In the genomic region with DNA sequence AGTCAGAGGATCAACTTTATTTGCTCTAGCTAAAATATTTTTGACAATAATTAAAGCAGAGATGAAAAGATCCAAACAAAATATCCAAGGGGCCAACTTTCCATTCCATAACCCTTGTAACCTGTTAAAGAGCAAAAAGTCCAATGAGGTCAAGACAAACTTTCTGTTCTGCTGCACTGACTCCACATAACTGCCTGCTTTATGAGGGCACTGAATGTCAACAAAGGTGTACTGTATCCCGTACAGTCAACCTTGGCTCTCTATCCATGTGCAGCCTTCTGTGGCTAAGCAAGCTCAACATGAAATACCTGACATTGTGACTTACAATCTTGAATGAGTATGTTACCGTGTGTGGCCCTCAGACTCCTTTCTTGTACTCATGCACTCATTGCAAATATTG, we compare ENCODE assay signal across 23 mouse cellular contexts.
DNase-seq lines count a peak whose midpoint lies in the region; ATAC-seq and TF ChIP-seq lines count a peak whose summit lies in the region.
"Had no signal": no experiment of that assay in that cellular context is flagged by ENCODE, and none has a peak within 500 bp of the region (broad histone marks: within the 10 kb centered on the region; RNA-seq: fewer than 3 reads in every experiment).

No protein-coding gene starts in this region.

- DNase-seq in heart, adult 11 months, result peak; percentile 34
- no peak for DNase-seq in heart, adult 9 months (ENCODE audit: low spot score in 2 of 2)
- peak; percentile 66 for DNase-seq in kidney, adult 9 months
- DNase-seq in kidney, postnatal 4 days, result no peak
- DNase-seq in Patski (ENCODE audit: low read depth, low spot score), result no peak
- DNase-seq: adrenal gland, adult 2 months; adrenal gland, postnatal 10 days; adrenal gland, postnatal 25 days; B cell, adult 2 months; cerebellum, adult 11 months; cerebellum, adult 18-20 months; cerebellum, adult 9-10 months; cerebellum, postnatal 10 days; cerebellum, postnatal 25 days had no signal

- H3K4me1 ChIP-seq in kidney, embryonic 16.5 days (ENCODE audit: insufficient read depth, low read length), result no peaks in the 10 kb centered on the region
- no peaks in the 10 kb centered on the region for H3K4me1 ChIP-seq in kidney, embryonic 14.5 days (ENCODE audit: control insufficient read depth, insufficient read depth, low read length)
- H3K4me1 ChIP-seq: embryonic facial prominence, embryonic 12.5 days had no signal

- no peak for TF ChIP-seq CTCF in Patski (IDR thresholded peaks at IDR 0.05)

- POLR2A ChIA-PET in Patski (lab: Charles Lee), result no interaction called here

- CTCF ChIA-PET in Patski (lab: Charles Lee), result interaction anchor here (1.5 kb wide), 1 partner anchor 10 kb away, joined by 6 read pairs; no protein-coding TSS in a partner anchor

- H3K9ac ChIP-seq in kidney, embryonic 16.5 days (replicated peaks; ENCODE audit: low read length), result no peak overlapping the region
- H3K9ac ChIP-seq in kidney, embryonic 14.5 days (ENCODE audit: low read depth, low read length), result no peak overlapping the region
- H3K9ac ChIP-seq: embryonic facial prominence, embryonic 12.5 days; forebrain, embryonic 13.5 days; forebrain, embryonic 15.5 days had no signal

- WGBS in kidney, embryonic 16.5 days, result 61% methylated on average over 2 of the region's 2 CpGs
- 58% methylated on average over 2 of the region's 2 CpGs for WGBS in kidney, embryonic 14.5 days

- H3K27me3 ChIP-seq in kidney, embryonic 16.5 days (ENCODE audit: insufficient read depth, low read length), result no peaks in the 10 kb centered on the region
- no peaks in the 10 kb centered on the region for H3K27me3 ChIP-seq in kidney, embryonic 14.5 days (ENCODE audit: control insufficient read depth, insufficient read depth, low read length)
- no peaks in the 10 kb centered on the region for H3K27me3 ChIP-seq in Patski
- H3K27me3 ChIP-seq: CH12.LX; embryonic facial prominence, embryonic 12.5 days; forebrain, embryonic 13.5 days; forebrain, embryonic 15.5 days had no signal

- no peak overlapping the region for H3K4me2 ChIP-seq in kidney, embryonic 16.5 days (replicated peaks; ENCODE audit: low read depth, low read length)
- H3K4me2 ChIP-seq in kidney, embryonic 14.5 days (replicated peaks; ENCODE audit: low read depth, low read length), result no peak overlapping the region
- H3K4me2 ChIP-seq: embryonic facial prominence, embryonic 12.5 days; forebrain, embryonic 13.5 days; forebrain, embryonic 15.5 days had no signal

- in situ Hi-C loops in Patski (cut with MboI; ENCODE audit: low pct_unique_long_range_greater_than_20kb), result no loop called here

- no peaks in the 10 kb centered on the region for H3K36me3 ChIP-seq in kidney, embryonic 16.5 days (ENCODE audit: insufficient read depth, low read length)
- H3K36me3 ChIP-seq in kidney, embryonic 14.5 days (ENCODE audit: control insufficient read depth, insufficient read depth, low read length), result no peaks in the 10 kb centered on the region
- H3K36me3 ChIP-seq: embryonic facial prominence, embryonic 10.5 days; embryonic facial prominence, embryonic 12.5 days; forebrain, embryonic 15.5 days; G1E had no signal

- H3K4me3 ChIP-seq in kidney, embryonic 16.5 days (ENCODE audit: low read length), result no peak overlapping the region
- H3K4me3 ChIP-seq in kidney, embryonic 14.5 days (ENCODE audit: low read length), result no peak overlapping the region
- H3K4me3 ChIP-seq: embryonic facial prominence, embryonic 10.5 days; embryonic facial prominence, embryonic 12.5 days; forebrain, embryonic 13.5 days; forebrain, embryonic 15.5 days had no signal

- no peak overlapping the region; the same call in 1 of the 2 replicates for H3K27ac ChIP-seq in kidney, embryonic 16.5 days (ENCODE audit: low read length)
- H3K27ac ChIP-seq in kidney, embryonic 14.5 days (ENCODE audit: low read depth, low read length), result no peak overlapping the region
- H3K27ac ChIP-seq: embryonic facial prominence, embryonic 10.5 days; embryonic facial prominence, embryonic 12.5 days; forebrain, embryonic 13.5 days; forebrain, embryonic 15.5 days had no signal

- peak; percentile 59; the same call in 1 of the 2 replicates for ATAC-seq in kidney, embryonic 16.5 days (ENCODE audit: low FRiP score, low TSS enrichment)
- ATAC-seq in kidney, embryonic 14.5 days (ENCODE audit: low FRiP score, low TSS enrichment), result no peak
- peak; percentile 26 for ATAC-seq in Patski
- ATAC-seq: CD4-positive, CD25-positive, alpha-beta regulatory T cell, adult 4 months; forebrain, embryonic 13.5 days; forebrain, embryonic 15.5 days had no signal

- no peaks in the 10 kb centered on the region for H3K9me3 ChIP-seq in kidney, embryonic 16.5 days (ENCODE audit: low read length)
- no peaks in the 10 kb centered on the region for H3K9me3 ChIP-seq in kidney, embryonic 14.5 days (ENCODE audit: control insufficient read depth, low read length)
- H3K9me3 ChIP-seq: embryonic facial prominence, embryonic 10.5 days; embryonic facial prominence, embryonic 12.5 days; forebrain, embryonic 13.5 days; forebrain, embryonic 15.5 days; G1E had no signal

Comparison
In these comparisons a context has a peak if more than half of its experiments do, and no peak if none do; other contexts are left out.
1. DNase-seq: peak in heart, adult 11 months (single experiment) and kidney, adult 9 months (single experiment); none in heart, adult 9 months (0 of 2), kidney, postnatal 4 days (0 of 2) and Patski (single experiment).